In genomic region chr10:62984495-62984894, GRCm38 (mm10) we compare ENCODE assay signal across 15 mouse cellular contexts. TPM values are rescaled to one million over a fixed set of nuclear protein-coding genes. Genes with fewer than 3 reads are reported as not detected.
DNase-seq lines count a peak whose midpoint lies in the region; ATAC-seq and TF ChIP-seq lines count a peak whose summit lies in the region.
"Had no signal": no experiment of that assay in that cellular context is flagged by ENCODE, and none has a peak within 500 bp of the region (broad histone marks: within the 10 kb centered on the region; RNA-seq: fewer than 3 reads in every experiment).

No protein-coding gene starts in this region.

- intact Hi-C loops in heart, postnatal 10 days (cut with DNase I): no loop called here

- TF ChIP-seq POLR2A in spleen, adult 2 months (IDR thresholded peaks at IDR 0.05; ENCODE audit: low read depth, low read length): no peak

- H3K9me3 ChIP-seq in heart, embryonic 11.5 days (replicated peaks; ENCODE audit: control insufficient read depth, low read length): no peaks in the 10 kb centered on the region
- H3K9me3 ChIP-seq in forebrain, embryonic 13.5 days (replicated peaks): no peaks in the 10 kb centered on the region
- H3K9me3 ChIP-seq: embryonic facial prominence, embryonic 10.5 days; hindbrain, embryonic 10.5 days; midbrain, embryonic 13.5 days had no signal

- H3K9ac ChIP-seq in heart, embryonic 11.5 days (ENCODE audit: low read depth, low read length): no peak overlapping the region
- no peak overlapping the region for H3K9ac ChIP-seq in forebrain, embryonic 13.5 days
- H3K9ac ChIP-seq: liver, embryonic 14.5 days; midbrain, embryonic 13.5 days had no signal

- no peak for TF ChIP-seq CTCF in spleen, adult 2 months (IDR thresholded peaks at IDR 0.05; ENCODE audit: extremely low read depth, insufficient read depth, insufficient read length, insufficient replicate concordance)

- peaks cover 4% of the 10 kb centered on the region; the same call in 1 of the 2 replicates for H3K4me1 ChIP-seq in heart, embryonic 11.5 days (ENCODE audit: control insufficient read depth, insufficient read depth, low read length)
- H3K4me1 ChIP-seq in spleen, adult 2 months (ENCODE audit: control insufficient read depth, insufficient read depth, insufficient read length): peaks cover 8% of the 10 kb centered on the region; the same call in 1 of the 2 replicates
- peaks cover 12% of the 10 kb centered on the region for H3K4me1 ChIP-seq in forebrain, embryonic 13.5 days

- H3K27ac ChIP-seq in heart, embryonic 11.5 days (ENCODE audit: low read depth, low read length): no peak overlapping the region
- peak overlapping the region; percentile 76 for H3K27ac ChIP-seq in spleen, adult 2 months (ENCODE audit: insufficient read depth, low read length)
- no peak overlapping the region for H3K27ac ChIP-seq in forebrain, embryonic 13.5 days
- H3K27ac ChIP-seq: embryonic facial prominence, embryonic 10.5 days; hindbrain, embryonic 10.5 days; liver, embryonic 14.5 days; midbrain, embryonic 13.5 days had no signal

- peak; percentile 11 to 16 for DNase-seq in heart, adult 9 months (ENCODE audit: low spot score in 2 of 2)
- no peak for DNase-seq in spleen, adult 2 months (ENCODE audit: low read depth in 1 of 2, low spot score in 2 of 2)
- no peak for DNase-seq in spleen, postnatal 4 days (ENCODE audit: low spot score in 2 of 2)
- DNase-seq in heart, postnatal 10 days: peak; percentile 58 to 65
- DNase-seq in right cerebral cortex, postnatal 10 days (ENCODE audit: low spot score in 2 of 2): no peak
- DNase-seq: gastrocnemius, postnatal 10 days; layer of hippocampus, postnatal 36 days; left cerebral cortex, postnatal 4 days; lung, postnatal 14 days had no signal

- H3K36me3 ChIP-seq in heart, embryonic 11.5 days (ENCODE audit: control insufficient read depth, insufficient read depth, low read length): no peaks in the 10 kb centered on the region
- H3K36me3 ChIP-seq in spleen, adult 2 months (ENCODE audit: control insufficient read depth, insufficient read depth, low read length): 0 out of 2 replicates have a peak, but pooled peaks cover 2% of the 10 kb centered on the region
- H3K36me3 ChIP-seq in forebrain, embryonic 13.5 days (ENCODE audit: poor library complexity, severe bottlenecking): peaks cover 51% of the 10 kb centered on the region

- H3K27me3 ChIP-seq in heart, embryonic 11.5 days (ENCODE audit: control insufficient read depth, insufficient read depth, low read length): no peaks in the 10 kb centered on the region
- no peaks in the 10 kb centered on the region for H3K27me3 ChIP-seq in spleen, adult 2 months (ENCODE audit: control insufficient read depth, insufficient read depth, low read length)
- H3K27me3 ChIP-seq in forebrain, embryonic 13.5 days: no peaks in the 10 kb centered on the region
- H3K27me3 ChIP-seq: midbrain, embryonic 13.5 days had no signal

- ATAC-seq in heart, embryonic 11.5 days (replicated peaks; ENCODE audit: insufficient number of reproducible peaks, low FRiP score, low TSS enrichment): no peak
- ATAC-seq in forebrain, embryonic 13.5 days: no peak
- ATAC-seq: midbrain, embryonic 13.5 days had no signal

- no peak overlapping the region for H3K4me3 ChIP-seq in heart, embryonic 11.5 days (ENCODE audit: low read depth, low read length)
- H3K4me3 ChIP-seq in spleen, adult 2 months (ENCODE audit: extremely low read depth, insufficient read depth, insufficient read length): peak overlapping the region; percentile 45
- H3K4me3 ChIP-seq in forebrain, embryonic 13.5 days: no peak overlapping the region
- H3K4me3 ChIP-seq: embryonic facial prominence, embryonic 10.5 days; hindbrain, embryonic 10.5 days; midbrain, embryonic 13.5 days had no signal

- 81% methylated on average over 6 of the region's 6 CpGs for WGBS in heart, embryonic 11.5 days (ENCODE audit: insufficient replicate concordance)
- 71% methylated on average over 6 of the region's 6 CpGs for WGBS in spleen, adult 2 months
- WGBS in forebrain, embryonic 13.5 days: 92% methylated on average over 6 of the region's 6 CpGs

- no peak overlapping the region for H3K4me2 ChIP-seq in heart, embryonic 11.5 days
- no peak overlapping the region for H3K4me2 ChIP-seq in forebrain, embryonic 13.5 days
- H3K4me2 ChIP-seq: midbrain, embryonic 13.5 days had no signal

RNA-seq across cellular contexts. Expression of gene Rufy2, which starts 4.5 kb away (rescaled TPM):
- polyA plus RNA-seq in heart, embryonic 11.5 days (2014; fragmentation: Nextera tagmentation; extraction: Ambion mirVana): 13.1 and 13.3 TPM in 2 replicates
- polyA plus RNA-seq in spleen, adult 2 months (2012; rRNA removed): 2.6 and 3.0 TPM in 2 replicates
- 10 to 100 TPM; 17.3 to 19.0 TPM for total RNA-seq in heart, postnatal 10 days (2021)
- polyA plus RNA-seq in forebrain, embryonic 13.5 days (2015; fragmentation: Nextera tagmentation; extraction: Ambion mirVana): 45.2 and 47.3 TPM in 2 replicates

RNA-seq across cellular contexts. Expression of gene Dna2, which starts 37.7 kb away (rescaled TPM):
- 25.6 and 26.2 TPM in 2 replicates for polyA plus RNA-seq in heart, embryonic 11.5 days (2014; fragmentation: Nextera tagmentation; extraction: Ambion mirVana)
- 4.7 and 6.4 TPM in 2 replicates for polyA plus RNA-seq in spleen, adult 2 months (2012; rRNA removed)
- total RNA-seq in heart, postnatal 10 days (2021): 1 to 10 TPM; 3.3 to 3.5 TPM
- polyA plus RNA-seq in forebrain, embryonic 13.5 days (2015; fragmentation: Nextera tagmentation; extraction: Ambion mirVana): 16.4 and 18.6 TPM in 2 replicates

RNA-seq across cellular contexts. Expression of gene Hnrnph3, which starts 39.5 kb away (rescaled TPM):
- polyA plus RNA-seq in heart, embryonic 11.5 days (2014; fragmentation: Nextera tagmentation; extraction: Ambion mirVana): 50.5 and 51.2 TPM in 2 replicates
- polyA plus RNA-seq in spleen, adult 2 months (2012; rRNA removed): 9.0 and 11.2 TPM in 2 replicates
- 10 to 100 TPM; 31.1 to 32.6 TPM for total RNA-seq in heart, postnatal 10 days (2021)
- polyA plus RNA-seq in forebrain, embryonic 13.5 days (2015; fragmentation: Nextera tagmentation; extraction: Ambion mirVana): 242 and 248 TPM in 2 replicates

RNA-seq across cellular contexts. Expression of gene Pbld2, which starts 39.6 kb away (rescaled TPM):
- polyA plus RNA-seq in heart, embryonic 11.5 days (2014; fragmentation: Nextera tagmentation; extraction: Ambion mirVana): 0.67 and 0.70 TPM in 2 replicates
- 0.55 and 0.74 TPM in 2 replicates for polyA plus RNA-seq in spleen, adult 2 months (2012; rRNA removed)
- total RNA-seq in heart, postnatal 10 days (2021): 1 to 10 TPM; 2.7 to 2.9 TPM
- polyA plus RNA-seq in forebrain, embryonic 13.5 days (2015; fragmentation: Nextera tagmentation; extraction: Ambion mirVana): 0.83 and 1.2 TPM in 2 replicates

Comparison
In these comparisons a context has a peak if more than half of its experiments do, and no peak if none do; other contexts are left out.
1. DNase-seq: peak in heart, adult 9 months (2 of 2) and heart, postnatal 10 days (2 of 2); none in spleen, adult 2 months (0 of 2), spleen, postnatal 4 days (0 of 2) and right cerebral cortex, postnatal 10 days (0 of 2).